Mouse (Mus musculus): ENCODE measurements around the gene Eps8l3. TPM values are rescaled to one million over a fixed set of nuclear protein-coding genes. Genes with fewer than 3 reads are reported as not detected.
A peak's percentile ranks its signal among the peaks of the same experiment; 100 is the strongest.

The Eps8l3 gene
- polyA plus RNA-seq, 1 experiment from 2014 or later: not detected

GRCm38 (mm10) chr3:107928691-107929090 lies 51.7 kb downstream of the Eps8l3 start:
- H3K4me2 ChIP-seq (ENCODE audit: low read depth, low read length): no peak overlapping the region
- no peaks in the 10 kb centered on the region for H3K27me3 ChIP-seq (ENCODE audit: control insufficient read depth, insufficient read depth, low read length)
- no peak overlapping the region for H3K4me3 ChIP-seq (ENCODE audit: low read depth, low read length)
- 83% methylated on average over 11 of the region's 11 CpGs for WGBS
- no peak overlapping the region for H3K27ac ChIP-seq (ENCODE audit: low read depth, low read length)
- no peaks in the 10 kb centered on the region for H3K36me3 ChIP-seq (ENCODE audit: control insufficient read depth, insufficient read depth, low read length)
- H3K4me1 ChIP-seq (ENCODE audit: control insufficient read depth, insufficient read depth, low read length): peaks cover 18% of the 10 kb centered on the region
- ATAC-seq (ENCODE audit: low read depth): no peak
- H3K9me3 ChIP-seq (ENCODE audit: control insufficient read depth, low read length): no peaks in the 10 kb centered on the region
- H3K9ac ChIP-seq (replicated peaks; ENCODE audit: low read depth, low read length): no peak overlapping the region

- WGBS: 81% methylated on average over 4 of the region's 4 CpGs
- ATAC-seq (ENCODE audit: low read depth): no peak
- H3K27me3 ChIP-seq (ENCODE audit: control insufficient read depth, insufficient read depth, low read length): no peaks in the 10 kb centered on the region
- no peak overlapping the region for H3K4me3 ChIP-seq (ENCODE audit: low read depth, low read length)
- no peak overlapping the region for H3K4me2 ChIP-seq (ENCODE audit: low read depth, low read length)
- no peaks in the 10 kb centered on the region for H3K36me3 ChIP-seq (ENCODE audit: control insufficient read depth, insufficient read depth, low read length)
- no peak overlapping the region for H3K9ac ChIP-seq (replicated peaks; ENCODE audit: low read depth, low read length)
- H3K9me3 ChIP-seq (ENCODE audit: control insufficient read depth, low read length): no peaks in the 10 kb centered on the region
- H3K27ac ChIP-seq (ENCODE audit: low read depth, low read length): no peak overlapping the region
- peaks cover 18% of the 10 kb centered on the region for H3K4me1 ChIP-seq (ENCODE audit: control insufficient read depth, insufficient read depth, low read length)
Measured at GRCm38 (mm10) chr3:107929243-107929642, 52.2 kb downstream of the Eps8l3 start.

GRCm38 (mm10) chr3:107929731-107930130 lies 52.7 kb downstream of the Eps8l3 start:
- no peak for ATAC-seq (ENCODE audit: low read depth)

GRCm38 (mm10) chr3:107931134-107931533 lies 54.1 kb downstream of the Eps8l3 start:
- Histone ChIP-seq H3K4me3 (ENCODE audit: low read depth, low read length) (peak overlapping the region; percentile 12; the same call in 1 of the 2 replicates), H3K4me1 (ENCODE audit: control insufficient read depth, insufficient read depth, low read length) (peaks cover 18% of the 10 kb centered on the region), H3K9ac (replicated peaks; ENCODE audit: low read depth, low read length) (peak overlapping the region; percentile 22; the same call in 1 of the 2 replicates), H3K36me3 (ENCODE audit: control insufficient read depth, insufficient read depth, low read length) (no peaks in the 10 kb centered on the region), H3K9me3 (ENCODE audit: control insufficient read depth, low read length) (no peaks in the 10 kb centered on the region), H3K27me3 (ENCODE audit: control insufficient read depth, insufficient read depth, low read length) (no peaks in the 10 kb centered on the region), H3K27ac (ENCODE audit: low read depth, low read length) (peak overlapping the region; percentile 85), H3K4me2 (ENCODE audit: low read depth, low read length) (peak overlapping the region; percentile 44)
- no peak; the same call in 1 of the 2 replicates for ATAC-seq (ENCODE audit: low read depth)
- 53% methylated on average over 2 of the region's 2 CpGs for WGBS

More at GRCm38 (mm10) chr3:107929731-107930130, 52.7 kb downstream of the Eps8l3 start:
- Histone ChIP-seq H3K4me2 (ENCODE audit: low read depth, low read length) (no peak overlapping the region), H3K36me3 (ENCODE audit: control insufficient read depth, insufficient read depth, low read length) (no peaks in the 10 kb centered on the region), H3K4me1 (ENCODE audit: control insufficient read depth, insufficient read depth, low read length) (peaks cover 18% of the 10 kb centered on the region), H3K9ac (replicated peaks; ENCODE audit: low read depth, low read length) (no peak overlapping the region), H3K4me3 (ENCODE audit: low read depth, low read length) (no peak overlapping the region), H3K9me3 (ENCODE audit: control insufficient read depth, low read length) (no peaks in the 10 kb centered on the region), H3K27me3 (ENCODE audit: control insufficient read depth, insufficient read depth, low read length) (no peaks in the 10 kb centered on the region), H3K27ac (ENCODE audit: low read depth, low read length) (no peak overlapping the region)
- WGBS: 89% methylated on average over 4 of the region's 4 CpGs

GRCm38 (mm10) chr3:107931670-107932069 lies 54.6 kb downstream of the Eps8l3 start, which contains the start of gene Gstm7:
Gene Gstm7, minus strand, starts transcription at chr3:107931817.
- Histone ChIP-seq H3K4me3 (ENCODE audit: low read depth, low read length) (peak within 1 kb of the TSS; percentile 12; the same call in 1 of the 2 replicates), H3K4me1 (ENCODE audit: control insufficient read depth, insufficient read depth, low read length) (peaks cover 18% of the 10 kb centered on the region), H3K4me2 (ENCODE audit: low read depth, low read length) (peak within 1 kb of the TSS; percentile 44), H3K27ac (ENCODE audit: low read depth, low read length) (peak within 1 kb of the TSS; percentile 85), H3K9ac (replicated peaks; ENCODE audit: low read depth, low read length) (peak within 1 kb of the TSS; percentile 22; the same call in 1 of the 2 replicates), H3K27me3 (ENCODE audit: control insufficient read depth, insufficient read depth, low read length) (no peaks in the 10 kb centered on the region), H3K36me3 (ENCODE audit: control insufficient read depth, insufficient read depth, low read length) (no peaks in the 10 kb centered on the region), H3K9me3 (ENCODE audit: control insufficient read depth, low read length) (no peaks in the 10 kb centered on the region)
- 3% methylated on average over 10 of the region's 10 CpGs for WGBS
- peak; percentile 97 for ATAC-seq (ENCODE audit: low read depth)

- H3K9me3 ChIP-seq (ENCODE audit: control insufficient read depth, low read length): no peaks in the 10 kb centered on the region
- 0 out of 2 replicates have a peak, but pooled peaks have one; percentile 12 for ATAC-seq (ENCODE audit: low read depth)
- no peaks in the 10 kb centered on the region for H3K36me3 ChIP-seq (ENCODE audit: control insufficient read depth, insufficient read depth, low read length)
- WGBS: 63% methylated on average over 6 of the region's 6 CpGs
- H3K4me1 ChIP-seq (ENCODE audit: control insufficient read depth, insufficient read depth, low read length): peaks cover 18% of the 10 kb centered on the region
- no peak overlapping the region for H3K9ac ChIP-seq (replicated peaks; ENCODE audit: low read depth, low read length)
- H3K4me2 ChIP-seq (ENCODE audit: low read depth, low read length): no peak overlapping the region
- H3K27me3 ChIP-seq (ENCODE audit: control insufficient read depth, insufficient read depth, low read length): no peaks in the 10 kb centered on the region
- H3K27ac ChIP-seq (ENCODE audit: low read depth, low read length): no peak overlapping the region
- no peak overlapping the region for H3K4me3 ChIP-seq (ENCODE audit: low read depth, low read length)
Measured at GRCm38 (mm10) chr3:107932128-107932527, 55.1 kb downstream of the Eps8l3 start.

GRCm38 (mm10) chr3:107935268-107935667 lies 58.2 kb downstream of the Eps8l3 start:
- H3K4me2 ChIP-seq (ENCODE audit: low read depth, low read length): no peak overlapping the region
- no peaks in the 10 kb centered on the region for H3K36me3 ChIP-seq (ENCODE audit: control insufficient read depth, insufficient read depth, low read length)
- no peak for ATAC-seq (ENCODE audit: low read depth)
- H3K4me1 ChIP-seq (ENCODE audit: control insufficient read depth, insufficient read depth, low read length): 0 out of 2 replicates have a peak, but pooled peaks cover 7% of the 10 kb centered on the region
- no peaks in the 10 kb centered on the region for H3K9me3 ChIP-seq (ENCODE audit: control insufficient read depth, low read length)
- H3K27ac ChIP-seq (ENCODE audit: low read depth, low read length): no peak overlapping the region
- no peak overlapping the region for H3K9ac ChIP-seq (replicated peaks; ENCODE audit: low read depth, low read length)
- 93% methylated on average over 3 of the region's 3 CpGs for WGBS
- no peak overlapping the region for H3K4me3 ChIP-seq (ENCODE audit: low read depth, low read length)
- H3K27me3 ChIP-seq (ENCODE audit: control insufficient read depth, insufficient read depth, low read length): no peaks in the 10 kb centered on the region

GRCm38 (mm10) chr3:107935888-107936287 lies 58.9 kb downstream of the Eps8l3 start:
- ATAC-seq (ENCODE audit: low read depth): no peak
- WGBS: 68% methylated on average over 3 of the region's 3 CpGs
- Histone ChIP-seq H3K4me3 (ENCODE audit: low read depth, low read length) (no peak overlapping the region), H3K4me2 (ENCODE audit: low read depth, low read length) (no peak overlapping the region), H3K36me3 (ENCODE audit: control insufficient read depth, insufficient read depth, low read length) (no peaks in the 10 kb centered on the region), H3K4me1 (ENCODE audit: control insufficient read depth, insufficient read depth, low read length) (0 out of 2 replicates have a peak, but pooled peaks cover 6% of the 10 kb centered on the region), H3K27ac (ENCODE audit: low read depth, low read length) (no peak overlapping the region), H3K9me3 (ENCODE audit: control insufficient read depth, low read length) (no peaks in the 10 kb centered on the region), H3K9ac (replicated peaks; ENCODE audit: low read depth, low read length) (no peak overlapping the region), H3K27me3 (ENCODE audit: control insufficient read depth, insufficient read depth, low read length) (no peaks in the 10 kb centered on the region)

GRCm38 (mm10) chr3:107939403-107939802 lies 62.4 kb downstream of the Eps8l3 start:
- ATAC-seq (ENCODE audit: low read depth): no peak
- Histone ChIP-seq H3K36me3 (ENCODE audit: control insufficient read depth, insufficient read depth, low read length) (no peaks in the 10 kb centered on the region), H3K4me1 (ENCODE audit: control insufficient read depth, insufficient read depth, low read length) (0 out of 2 replicates have a peak, but pooled peaks cover 6% of the 10 kb centered on the region), H3K4me2 (ENCODE audit: low read depth, low read length) (no peak overlapping the region), H3K27ac (ENCODE audit: low read depth, low read length) (no peak overlapping the region), H3K27me3 (ENCODE audit: control insufficient read depth, insufficient read depth, low read length) (no peaks in the 10 kb centered on the region), H3K9ac (replicated peaks; ENCODE audit: low read depth, low read length) (no peak overlapping the region), H3K4me3 (ENCODE audit: low read depth, low read length) (no peak overlapping the region), H3K9me3 (ENCODE audit: control insufficient read depth, low read length) (no peaks in the 10 kb centered on the region)
- 57% methylated on average over 3 of the region's 3 CpGs for WGBS
